ENCODE assay signal across 10 mouse cellular contexts in genomic region chr7:79202336-79202735, GRCm38 (mm10). TPM values are rescaled to one million over a fixed set of nuclear protein-coding genes. Genes with fewer than 3 reads are reported as not detected.
A peak's percentile ranks its signal among the peaks of the same experiment; 100 is the strongest.
DNase-seq lines count a peak whose midpoint lies in the region; ATAC-seq and TF ChIP-seq lines count a peak whose summit lies in the region.
"Had no signal": no experiment of that assay in that cellular context is flagged by ENCODE, and none has a peak within 500 bp of the region (broad histone marks: within the 10 kb centered on the region; RNA-seq: fewer than 3 reads in every experiment).

No protein-coding gene starts in this region.

- H3K9me3 ChIP-seq in heart, postnatal 0 days (replicated peaks; ENCODE audit: control insufficient read depth, low read length) = no peaks in the 10 kb centered on the region
- H3K9me3 ChIP-seq in stomach, postnatal 0 days (ENCODE audit: control insufficient read depth, low read length) = no peaks in the 10 kb centered on the region
- no peaks in the 10 kb centered on the region for H3K9me3 ChIP-seq in midbrain, embryonic 16.5 days (replicated peaks; ENCODE audit: control insufficient read depth, low read length, poor library complexity, severe bottlenecking)
- H3K9me3 ChIP-seq: limb, embryonic 13.5 days had no signal

- no peak overlapping the region for H3K4me3 ChIP-seq in spleen, adult 2 months (ENCODE audit: extremely low read depth, insufficient read depth, insufficient read length)
- no peak overlapping the region for H3K4me3 ChIP-seq in heart, postnatal 0 days (ENCODE audit: low read depth, low read length)
- H3K4me3 ChIP-seq in stomach, postnatal 0 days (ENCODE audit: low read depth, low read length) = no peak overlapping the region
- no peak overlapping the region for H3K4me3 ChIP-seq in midbrain, embryonic 16.5 days (ENCODE audit: low read depth, low read length)
- H3K4me3 ChIP-seq: limb, embryonic 13.5 days had no signal

- ATAC-seq in heart, postnatal 0 days (ENCODE audit: insufficient read depth, low read depth) = peak; percentile 69
- peak; percentile 71; the same call in 1 of the 2 replicates for ATAC-seq in stomach, postnatal 0 days (ENCODE audit: low FRiP score, low TSS enrichment)
- ATAC-seq in midbrain, embryonic 16.5 days = no peak
- ATAC-seq: forebrain, postnatal 0 days had no signal

- H3K27me3 ChIP-seq in spleen, adult 2 months (ENCODE audit: control insufficient read depth, insufficient read depth, low read length) = no peaks in the 10 kb centered on the region
- H3K27me3 ChIP-seq in heart, postnatal 0 days (ENCODE audit: control insufficient read depth, insufficient read depth, low read length) = no peaks in the 10 kb centered on the region
- no peaks in the 10 kb centered on the region for H3K27me3 ChIP-seq in stomach, postnatal 0 days (ENCODE audit: control insufficient read depth, insufficient read depth, low read length)
- no peaks in the 10 kb centered on the region for H3K27me3 ChIP-seq in midbrain, embryonic 16.5 days (ENCODE audit: control insufficient read depth, insufficient read depth, low read depth, low read length)
- H3K27me3 ChIP-seq: limb, embryonic 13.5 days had no signal

- 68% methylated on average over 7 of the region's 7 CpGs for WGBS in spleen, adult 2 months
- 26% methylated on average over 7 of the region's 7 CpGs for WGBS in heart, postnatal 0 days
- WGBS in stomach, postnatal 0 days = 37% methylated on average over 7 of the region's 7 CpGs
- 75% methylated on average over 7 of the region's 7 CpGs for WGBS in midbrain, embryonic 16.5 days

- H3K4me2 ChIP-seq in heart, postnatal 0 days (ENCODE audit: low read depth, low read length) = no peak overlapping the region; the same call in 1 of the 2 replicates
- H3K4me2 ChIP-seq in stomach, postnatal 0 days (replicated peaks; ENCODE audit: low read depth) = no peak overlapping the region
- H3K4me2 ChIP-seq in midbrain, embryonic 16.5 days (ENCODE audit: low read length) = no peak overlapping the region
- H3K4me2 ChIP-seq: limb, embryonic 13.5 days had no signal

- no peaks in the 10 kb centered on the region for H3K36me3 ChIP-seq in spleen, adult 2 months (ENCODE audit: control insufficient read depth, insufficient read depth, low read length)
- H3K36me3 ChIP-seq in heart, postnatal 0 days (replicated peaks; ENCODE audit: control insufficient read depth, insufficient read depth, low read length) = no peaks in the 10 kb centered on the region
- H3K36me3 ChIP-seq in stomach, postnatal 0 days (ENCODE audit: control insufficient read depth, insufficient read depth, low read length) = no peaks in the 10 kb centered on the region
- no peaks in the 10 kb centered on the region for H3K36me3 ChIP-seq in midbrain, embryonic 16.5 days (ENCODE audit: control insufficient read depth, insufficient read depth, low read length)
- H3K36me3 ChIP-seq: limb, embryonic 13.5 days had no signal

- DNase-seq in spleen, adult 2 months (ENCODE audit: low read depth in 1 of 2, low spot score in 2 of 2) = no peak
- DNase-seq in spleen, postnatal 4 days (ENCODE audit: low spot score in 2 of 2) = no peak
- peak; percentile 69 for DNase-seq in heart, postnatal 0 days (ENCODE audit: low spot score)
- DNase-seq in kidney, postnatal 25 days = peak; percentile 71 to 81
- DNase-seq in stomach, postnatal 0 days (ENCODE audit: low spot score) = no peak
- no peak for DNase-seq in urinary bladder, postnatal 25 days (ENCODE audit: low spot score)
- no peak for DNase-seq in left cerebral cortex, adult 9 months (ENCODE audit: low spot score in 2 of 2)
- DNase-seq: forebrain, postnatal 0 days had no signal

- no peak overlapping the region for H3K9ac ChIP-seq in heart, postnatal 0 days (replicated peaks; ENCODE audit: low read depth, low read length)
- no peak overlapping the region for H3K9ac ChIP-seq in stomach, postnatal 0 days (ENCODE audit: low read length)
- no peak overlapping the region for H3K9ac ChIP-seq in midbrain, embryonic 16.5 days (ENCODE audit: low read depth, low read length)
- H3K9ac ChIP-seq: forebrain, postnatal 0 days; limb, embryonic 13.5 days had no signal

- TF ChIP-seq CTCF in spleen, adult 2 months (IDR thresholded peaks at IDR 0.05; ENCODE audit: extremely low read depth, insufficient read depth, insufficient read length, insufficient replicate concordance) = no peak
- no peak for TF ChIP-seq CTCF in heart, postnatal 0 days (IDR thresholded peaks at IDR 0.05; ENCODE audit: low read depth)
- no peak for TF ChIP-seq CTCF in stomach, postnatal 0 days (IDR thresholded peaks at IDR 0.05; ENCODE audit: low read depth)

- TF ChIP-seq EP300 in heart, postnatal 0 days (IDR thresholded peaks at IDR 0.05; ENCODE audit: low read depth) = peak; percentile 61; the same call in 1 of the 2 replicates
- no peak for TF ChIP-seq EP300 in stomach, postnatal 0 days (optimal IDR thresholded peaks at IDR 0.05)

- peak overlapping the region; percentile 45 for H3K27ac ChIP-seq in spleen, adult 2 months (ENCODE audit: insufficient read depth, low read length)
- H3K27ac ChIP-seq in heart, postnatal 0 days (ENCODE audit: low read depth) = peak overlapping the region; percentile 88
- H3K27ac ChIP-seq in stomach, postnatal 0 days (replicated peaks) = peak overlapping the region; percentile 78
- no peak overlapping the region for H3K27ac ChIP-seq in midbrain, embryonic 16.5 days (ENCODE audit: low read length)
- H3K27ac ChIP-seq: limb, embryonic 13.5 days had no signal

- H3K4me1 ChIP-seq in spleen, adult 2 months (ENCODE audit: control insufficient read depth, insufficient read depth, insufficient read length) = no peaks in the 10 kb centered on the region
- peaks cover 13% of the 10 kb centered on the region for H3K4me1 ChIP-seq in heart, postnatal 0 days (ENCODE audit: control insufficient read depth, insufficient read depth)
- H3K4me1 ChIP-seq in stomach, postnatal 0 days (replicated peaks; ENCODE audit: control insufficient read depth, insufficient read depth) = no peaks in the 10 kb centered on the region
- no peaks in the 10 kb centered on the region for H3K4me1 ChIP-seq in midbrain, embryonic 16.5 days (ENCODE audit: control insufficient read depth, insufficient read depth, low read length)
- H3K4me1 ChIP-seq: limb, embryonic 13.5 days had no signal

- TF ChIP-seq POLR2A in spleen, adult 2 months (IDR thresholded peaks at IDR 0.05; ENCODE audit: low read depth, low read length) = no peak

RNA-seq across cellular contexts. Expression of gene Mfge8, which starts 53.5 kb away (rescaled TPM):
- 799 and 1,110 TPM in 2 replicates for polyA plus RNA-seq in spleen, adult 2 months (2012; rRNA removed)
- total RNA-seq in heart, postnatal 0 days (2014; rRNA removed; ENCODE audit: low replicate concordance) = 272 and 285 TPM in 2 replicates
- 244 and 250 TPM in 2 replicates for polyA plus RNA-seq in heart, postnatal 0 days (2015; fragmentation: Nextera tagmentation; extraction: Ambion mirVana)
- 178 TPM in 2 replicates for polyA plus RNA-seq in stomach, postnatal 0 days (2015; fragmentation: Nextera tagmentation; extraction: Ambion mirVana)
- polyA plus RNA-seq in midbrain, embryonic 16.5 days (2015; fragmentation: Nextera tagmentation; extraction: Ambion mirVana) = 132 and 236 TPM in 2 replicates

Comparison
In these comparisons a context has a peak if more than half of its experiments do, and no peak if none do; other contexts are left out.
1. DNase-seq: peak in heart, postnatal 0 days (single experiment) and kidney, postnatal 25 days (2 of 2); none in spleen, adult 2 months (0 of 2), spleen, postnatal 4 days (0 of 2), stomach, postnatal 0 days (single experiment), urinary bladder, postnatal 25 days (single experiment) and left cerebral cortex, adult 9 months (0 of 2).